Mouse (Mus musculus) CH12F3 (cell line): ENCODE results near the gene Rnf4.

Source experiments
- in situ Hi-C: fragments of 300-500 bp; cut with MboI; formaldehyde crosslinking; loops from 2 replicates; pipeline ENCODE4 v1.14.3; 2020; ENCODE audit warnings: low sequenced_read_pairs

Rnf4 gene

DNA sequence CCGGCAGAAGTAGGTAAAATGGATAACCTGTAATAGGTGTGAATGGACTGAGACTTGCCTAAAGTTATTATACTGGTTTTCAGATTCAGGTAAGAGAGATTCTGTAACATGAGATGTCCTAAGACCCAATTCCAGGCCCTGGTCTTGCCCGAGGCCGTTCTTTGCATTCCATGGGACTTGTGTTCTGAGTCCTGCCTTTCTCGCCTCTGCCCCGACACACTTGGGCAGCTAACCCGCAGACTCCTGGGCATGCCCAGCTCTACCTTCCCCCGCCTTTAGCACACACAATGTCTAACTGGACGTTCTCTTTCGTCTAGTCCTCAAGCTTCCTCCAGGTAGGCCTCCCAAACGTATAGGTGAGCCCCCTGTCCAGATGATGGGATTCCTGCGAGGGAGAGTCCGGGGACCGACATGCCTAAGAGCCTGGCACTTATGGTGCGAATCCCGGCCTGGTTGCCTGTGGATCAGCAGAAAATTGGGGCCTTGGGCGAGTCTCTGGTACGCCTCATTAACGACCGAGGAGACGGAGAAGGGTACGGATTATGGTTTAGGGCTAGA is 471 bp upstream of the Rnf4 start:
- in situ Hi-C loops = no loop called here

DNA sequence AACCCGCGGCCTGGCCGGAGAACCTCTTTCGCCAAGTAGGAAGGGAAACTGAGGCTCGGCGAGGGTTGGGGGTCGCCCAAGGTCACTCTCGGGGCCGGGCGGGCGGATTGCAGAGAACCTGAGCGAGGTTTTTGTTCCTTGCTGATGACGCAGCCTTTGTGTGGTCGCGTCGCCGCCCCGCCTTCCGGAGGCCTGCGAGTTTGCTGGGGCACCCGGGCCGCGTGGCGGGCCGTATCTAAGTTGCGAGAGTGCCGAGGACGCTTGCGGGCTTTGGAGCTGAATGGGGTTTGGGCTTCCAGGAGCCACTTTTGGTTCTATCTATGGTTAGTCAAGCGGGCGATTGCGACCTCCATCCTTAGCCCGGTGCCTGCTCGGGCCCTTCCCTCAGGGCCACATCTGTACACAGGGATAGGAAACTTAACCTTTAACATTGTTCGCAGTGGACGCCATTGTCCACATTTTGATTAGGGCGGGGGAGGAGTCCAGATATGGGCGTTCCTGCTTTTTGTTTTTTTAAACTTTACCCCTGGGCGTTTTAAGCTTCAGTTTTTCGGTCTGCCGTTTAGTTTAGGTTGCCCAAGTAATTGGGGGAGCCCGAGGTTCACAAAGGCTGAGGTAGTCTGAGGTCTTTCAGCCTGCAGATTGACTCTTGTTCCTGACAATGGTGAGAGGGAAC is 824 bp downstream of the Rnf4 start:
- in situ Hi-C loops = no loop called here

DNA sequence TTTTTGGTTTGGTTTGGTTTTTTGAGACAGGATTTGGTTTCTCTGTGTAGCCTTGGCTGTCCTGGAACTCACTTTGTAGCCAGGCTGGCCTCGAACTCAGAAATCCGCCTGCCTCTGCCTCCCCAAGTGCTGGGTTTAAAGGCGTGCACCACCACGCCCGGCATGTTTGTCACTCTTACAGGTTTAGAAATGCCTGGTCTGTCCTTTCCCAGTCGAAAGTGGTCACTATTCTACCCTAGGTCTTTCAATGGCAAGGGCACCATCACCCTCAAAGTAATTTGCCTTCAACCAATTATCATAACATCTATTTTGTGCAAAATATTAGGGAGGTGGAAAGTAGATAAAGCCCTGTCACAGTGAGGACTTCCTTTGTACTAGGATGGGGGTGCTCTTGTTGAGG is 4.2 kb downstream of the Rnf4 start:
- in situ Hi-C loops = no loop called here

DNA sequence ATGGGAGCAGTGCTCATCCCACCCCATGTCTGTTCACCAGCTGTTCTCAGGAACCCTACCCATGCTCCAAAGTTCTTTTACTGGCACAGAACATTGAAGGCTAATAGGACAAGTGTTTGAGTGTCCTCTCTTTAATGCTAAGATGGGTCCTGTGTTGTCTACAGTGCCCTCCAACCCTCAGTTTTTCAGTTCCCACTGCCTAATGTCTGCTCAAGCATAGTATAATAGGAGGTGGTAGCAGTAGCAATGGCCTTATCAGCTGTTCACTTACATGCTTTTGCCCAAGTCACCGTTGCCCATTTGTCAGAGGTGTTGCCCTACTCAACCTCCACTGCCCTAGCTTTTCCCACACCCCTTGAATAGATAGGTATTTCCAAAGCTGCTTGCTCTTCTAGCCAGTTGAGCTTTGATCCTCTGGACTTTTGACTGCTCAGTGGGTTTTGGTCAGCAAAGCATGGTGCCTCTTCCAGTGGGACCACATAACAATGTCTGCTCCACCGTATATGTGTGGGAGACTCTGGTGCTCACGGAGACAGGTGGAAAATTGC is 16.1 kb downstream of the Rnf4 start:
- in situ Hi-C loops = no loop called here

DNA sequence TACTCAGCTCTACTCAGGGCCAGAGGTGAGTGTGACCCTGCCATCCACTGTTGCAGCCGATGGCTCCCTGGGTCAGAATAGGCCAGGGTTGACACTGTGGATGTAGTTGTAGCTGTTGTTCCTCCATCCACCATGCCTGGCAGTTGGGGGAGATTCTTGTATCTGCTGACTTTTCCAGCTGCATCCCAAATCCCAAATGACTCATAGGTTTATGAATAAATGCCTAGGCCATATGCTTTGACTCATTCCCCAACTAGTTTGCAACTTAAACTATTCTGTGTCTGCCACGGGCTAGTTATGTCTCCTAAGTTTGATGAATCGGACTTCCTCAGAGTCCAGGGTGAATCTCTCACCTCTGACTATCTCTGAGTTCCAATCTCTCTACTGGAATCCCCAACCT is 24.2 kb downstream of the Rnf4 start:
- in situ Hi-C loops = no loop called here

DNA sequence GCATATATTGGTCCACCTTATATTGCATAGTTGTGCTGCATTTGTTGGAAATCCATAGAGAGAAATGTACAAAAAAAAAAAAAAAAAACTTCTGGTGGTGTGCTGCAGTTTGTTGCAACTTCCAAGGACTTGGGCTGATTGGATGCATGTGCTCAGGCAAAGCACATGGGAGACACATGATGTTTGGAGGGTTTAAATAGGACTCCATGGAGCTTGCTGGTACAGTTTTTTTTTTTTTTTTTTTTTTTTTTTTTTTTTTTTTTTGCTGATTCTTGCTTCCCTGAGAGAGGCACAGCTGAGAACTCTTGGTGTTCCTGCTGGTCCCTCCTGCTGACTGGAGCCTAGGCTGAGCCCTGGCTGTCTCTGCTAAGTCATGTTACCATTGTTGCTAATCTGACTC is 27.0 kb downstream of the Rnf4 start:
- in situ Hi-C loops = no loop called here

DNA sequence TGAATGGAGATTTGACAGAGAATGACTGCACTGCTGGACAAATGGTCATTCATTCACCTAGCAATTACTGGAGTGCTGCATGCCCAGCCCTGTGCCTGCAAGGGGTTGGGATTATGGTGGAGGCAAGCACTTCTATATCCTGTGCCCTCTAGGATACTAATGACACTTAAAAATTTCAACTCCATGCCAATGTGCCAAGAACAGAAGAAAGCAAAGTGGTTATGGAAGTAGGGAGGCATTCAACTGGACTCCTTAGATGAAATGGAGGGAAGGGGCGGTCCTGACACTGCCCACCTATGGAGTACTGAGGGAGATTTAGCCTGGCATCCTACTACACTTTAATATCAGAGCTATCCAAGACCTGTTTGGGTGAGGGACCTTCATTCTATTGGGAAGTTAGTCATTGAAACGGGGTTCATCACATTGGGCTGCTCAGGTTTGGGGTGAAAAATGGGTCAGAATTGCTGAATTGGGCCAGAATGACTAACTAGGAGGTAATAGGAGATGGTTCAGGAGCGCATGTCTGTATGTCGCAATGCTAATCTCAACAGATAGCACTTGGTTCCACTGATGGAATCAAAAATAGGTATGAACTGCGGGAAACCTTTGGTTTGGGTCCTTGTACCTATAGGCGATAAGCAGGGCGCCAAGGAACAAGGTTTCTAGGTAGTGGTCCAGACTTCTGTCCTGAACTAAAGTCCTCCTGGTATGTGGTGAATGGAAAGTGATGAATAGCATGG is 32.6 kb downstream of the Rnf4 start:
- in situ Hi-C loops = no loop called here

DNA sequence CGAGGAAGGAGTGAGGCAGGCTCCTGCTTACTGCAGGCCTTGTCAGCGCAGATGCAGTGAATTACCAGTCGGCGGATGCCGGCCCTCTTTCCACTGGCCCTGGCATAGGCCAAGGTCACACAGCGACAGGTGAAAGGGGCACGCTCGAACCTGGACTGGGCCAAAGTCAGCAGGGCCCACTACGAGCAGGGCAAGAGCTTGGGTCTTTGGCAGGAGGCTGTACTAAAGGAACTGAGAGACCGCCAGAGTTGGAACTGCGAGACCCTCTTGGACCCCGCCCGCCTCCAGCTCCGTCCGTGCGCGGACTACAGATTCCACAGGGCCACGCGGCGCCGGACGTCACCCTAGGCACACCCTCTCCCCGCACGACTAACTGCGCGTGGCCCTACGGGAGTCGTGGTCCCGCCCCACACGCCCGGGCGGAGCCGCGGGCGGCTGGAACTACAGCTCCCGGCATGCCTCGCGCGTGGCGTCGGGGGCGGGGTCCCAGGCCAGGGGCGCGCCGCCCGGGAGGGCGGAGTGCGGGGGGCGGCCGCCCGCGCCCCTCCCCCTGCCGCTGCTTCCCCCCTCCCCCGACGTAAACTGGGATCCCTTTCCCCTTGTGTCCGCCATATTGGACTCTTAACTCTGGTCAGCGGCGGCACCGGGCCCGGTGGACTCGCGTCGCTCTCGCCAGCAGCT is 33.4 kb downstream of the Rnf4 start, which contains the start of gene Fam193a:
Fam193a (plus strand) TSS at position 593 of the 681 bp plus-strand sequence.
- in situ Hi-C loops = no loop called here

DNA sequence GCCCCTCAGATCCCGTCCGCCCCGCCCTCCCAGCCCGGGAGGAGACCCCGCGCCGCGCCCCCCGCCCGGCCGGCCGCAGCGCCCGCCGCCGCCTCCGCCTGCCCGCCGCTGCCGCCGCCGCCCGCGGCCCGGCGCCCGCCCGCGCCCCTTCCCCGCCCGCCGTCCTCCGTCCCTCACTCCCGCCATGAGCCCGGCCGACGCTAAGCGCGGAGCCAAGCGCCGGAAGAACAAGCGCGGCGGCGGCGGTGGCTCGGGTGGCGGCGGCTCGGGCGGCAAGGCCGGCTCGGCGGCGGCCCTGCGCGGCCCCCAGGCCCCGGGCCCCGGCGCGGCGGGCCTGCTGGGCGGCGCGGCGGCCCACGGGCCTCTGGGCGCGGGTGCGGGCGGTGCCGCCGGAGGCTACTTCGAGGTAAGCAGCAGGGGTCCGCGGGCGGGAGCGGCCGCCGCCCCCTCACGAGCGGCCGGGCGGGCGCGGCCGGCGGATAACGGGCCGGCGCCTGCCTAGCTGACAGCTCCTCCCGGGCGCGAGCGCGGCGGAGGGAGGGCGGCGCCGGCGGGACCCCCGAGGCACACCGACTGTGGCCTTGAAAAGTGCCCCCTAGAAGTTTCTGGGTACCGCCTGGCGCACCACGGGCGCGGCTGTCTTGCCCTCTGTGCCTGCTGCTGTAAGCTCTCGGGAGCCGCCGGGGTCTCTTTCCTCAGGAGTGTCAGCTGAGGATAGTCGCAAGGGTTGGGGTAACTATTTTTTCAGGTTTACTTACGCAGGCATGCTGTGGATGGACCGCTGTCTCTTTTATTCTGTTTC is 34.1 kb downstream of the Rnf4 start:
- in situ Hi-C loops = no loop called here

DNA sequence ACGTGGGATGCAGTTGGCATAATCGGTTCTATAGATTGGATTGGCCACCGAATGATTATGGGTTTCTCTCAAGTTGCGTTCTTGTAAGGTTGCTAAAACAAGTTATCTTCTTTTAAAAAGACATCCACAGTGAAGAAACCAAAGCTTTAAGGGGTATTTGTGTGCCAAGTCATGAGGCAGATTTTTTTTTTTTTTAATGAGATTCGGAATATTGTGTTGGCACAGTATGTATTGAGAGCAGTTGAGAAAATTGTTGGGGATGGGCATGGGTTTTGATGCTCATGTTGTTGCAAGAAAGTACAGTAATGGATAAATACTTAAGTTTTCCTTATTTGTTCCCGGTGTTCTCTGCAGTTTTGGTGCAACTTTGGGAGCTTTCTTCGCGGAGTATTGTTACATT is 34.8 kb downstream of the Rnf4 start:
- in situ Hi-C loops = no loop called here

DNA sequence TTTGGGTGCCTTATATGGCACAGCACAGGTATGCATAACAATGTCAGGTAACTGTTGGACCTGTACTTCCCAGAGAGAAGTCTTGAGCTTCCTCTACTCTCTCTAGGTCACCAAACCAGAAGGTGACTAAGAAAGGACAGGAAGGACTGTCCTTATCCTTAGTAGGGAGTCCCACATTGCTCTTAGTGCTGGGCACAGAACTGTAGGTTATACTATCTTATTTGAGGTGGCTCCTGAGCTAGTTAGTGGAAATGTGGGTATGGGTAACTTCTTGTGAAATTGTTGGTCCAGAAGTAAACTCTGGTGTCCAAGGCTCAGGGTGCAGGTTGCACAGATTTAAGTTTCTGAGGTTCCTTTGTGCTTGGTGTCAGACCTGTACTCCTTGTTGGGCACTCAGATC is 36.1 kb downstream of the Rnf4 start:
- in situ Hi-C loops = no loop called here

DNA sequence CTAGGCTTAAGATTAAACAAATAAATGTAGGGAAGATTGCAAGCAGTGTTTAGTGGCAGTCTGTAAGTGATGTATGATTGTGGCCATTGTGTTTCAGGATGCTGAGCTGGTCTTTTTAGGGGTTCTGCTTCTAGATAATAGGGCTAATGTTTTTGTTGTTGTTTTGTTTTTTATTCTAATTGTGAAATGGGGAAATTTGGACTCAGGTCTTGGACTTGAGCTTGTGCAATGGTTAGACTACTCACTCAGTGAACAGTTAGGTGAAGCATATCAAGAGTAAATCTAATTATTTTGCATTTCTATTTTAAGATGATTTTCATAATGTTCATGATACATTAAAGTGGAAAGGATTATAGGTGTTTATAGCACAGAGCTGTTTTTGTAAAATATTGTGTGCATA is 36.5 kb downstream of the Rnf4 start:
- in situ Hi-C loops = no loop called here

DNA sequence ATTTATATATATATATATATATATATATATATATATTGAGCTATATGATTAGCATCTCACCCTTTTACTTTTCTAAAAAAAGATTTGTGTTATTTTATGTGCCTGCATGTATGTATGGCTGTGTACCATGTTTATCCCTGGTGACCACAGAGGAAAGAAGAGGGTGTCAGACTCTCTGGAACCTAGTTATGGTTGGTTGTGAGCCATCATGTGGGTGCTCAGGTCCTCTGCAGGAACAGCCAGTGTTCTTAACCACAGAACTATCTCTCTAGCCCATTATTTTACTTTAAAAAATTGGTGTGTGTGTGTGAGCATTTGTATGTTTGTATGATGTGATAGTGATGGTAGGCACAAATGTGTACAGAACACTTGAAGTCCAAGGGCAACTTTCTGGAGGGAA is 42.7 kb downstream of the Rnf4 start:
- in situ Hi-C loops = no loop called here

DNA sequence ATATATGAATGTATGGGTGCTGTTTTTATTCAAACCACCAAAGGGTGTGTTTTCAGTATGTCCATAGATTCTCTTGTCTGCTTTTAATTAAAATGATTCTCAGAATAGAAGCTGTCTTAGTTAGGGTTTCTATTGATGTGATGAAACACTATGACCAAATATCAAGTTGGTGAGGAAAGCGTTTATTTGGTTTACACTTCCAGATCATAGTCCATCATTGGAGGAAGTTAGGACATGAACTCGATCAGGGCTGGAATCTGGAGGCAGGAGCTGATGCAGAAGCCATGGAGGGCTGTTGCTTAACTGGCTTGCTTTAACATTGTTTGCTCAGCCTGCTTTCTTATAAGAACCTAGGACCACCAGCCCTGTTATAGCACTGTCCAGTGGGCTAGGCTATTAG is 45.6 kb downstream of the Rnf4 start:
- in situ Hi-C loops = no loop called here

DNA sequence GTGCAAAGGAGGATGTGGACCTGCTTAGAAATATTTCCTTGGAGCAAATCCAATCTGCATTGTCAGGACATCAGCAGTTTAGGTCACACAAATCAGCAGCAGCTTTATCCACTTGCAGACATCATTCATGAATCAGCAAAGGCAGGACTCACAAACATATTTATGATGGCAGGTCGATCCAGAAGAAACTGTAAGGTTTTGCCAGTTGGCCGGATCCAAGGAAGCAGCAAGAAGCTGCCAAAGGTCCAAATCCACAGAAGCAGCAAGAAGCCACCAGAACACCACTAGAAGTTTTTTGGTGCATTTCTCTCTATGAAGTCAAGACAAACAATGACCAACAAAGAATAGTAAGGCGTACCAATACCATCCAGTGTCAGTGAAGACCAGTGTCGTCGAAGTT is 49.5 kb downstream of the Rnf4 start:
- in situ Hi-C loops = no loop called here

DNA sequence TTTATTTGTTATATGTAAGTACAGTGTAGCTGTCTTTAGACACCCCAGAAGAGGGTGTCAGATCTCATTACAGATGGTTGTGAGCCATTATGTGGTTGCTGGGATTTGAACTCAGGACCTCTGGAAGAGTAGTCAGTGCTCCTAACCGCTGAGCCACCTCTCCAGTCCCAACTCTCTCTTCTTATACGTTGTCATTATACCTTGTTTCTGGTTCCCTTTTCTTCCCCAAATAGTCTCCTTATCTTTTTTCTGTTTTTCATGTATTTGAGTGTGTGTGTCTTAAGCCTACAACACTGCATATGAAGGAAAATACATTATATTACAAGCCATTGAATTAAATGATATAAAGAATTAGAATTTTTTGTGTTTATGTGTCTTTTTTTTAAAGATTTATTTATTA is 50.7 kb downstream of the Rnf4 start:
- in situ Hi-C loops = no loop called here

DNA sequence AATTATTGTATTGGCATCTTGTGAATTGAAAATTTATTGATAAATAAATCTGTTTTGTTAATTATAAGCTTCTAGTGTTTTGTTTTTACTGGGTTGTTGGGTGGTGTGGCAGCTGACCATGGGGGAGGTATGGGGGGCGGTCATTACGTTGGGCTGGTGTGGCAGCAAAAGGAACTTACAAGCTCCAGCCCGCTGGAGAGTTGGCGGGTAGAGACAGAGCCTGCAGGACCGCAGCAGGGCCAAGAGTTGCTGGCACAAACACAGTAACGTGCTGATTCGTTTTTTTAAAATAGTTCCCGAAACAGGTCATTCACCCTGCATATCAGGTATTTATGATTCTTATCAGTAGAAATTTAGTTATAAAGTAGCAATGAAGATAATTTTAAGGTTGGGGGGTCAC is 57.2 kb downstream of the Rnf4 start:
- in situ Hi-C loops = no loop called here

DNA sequence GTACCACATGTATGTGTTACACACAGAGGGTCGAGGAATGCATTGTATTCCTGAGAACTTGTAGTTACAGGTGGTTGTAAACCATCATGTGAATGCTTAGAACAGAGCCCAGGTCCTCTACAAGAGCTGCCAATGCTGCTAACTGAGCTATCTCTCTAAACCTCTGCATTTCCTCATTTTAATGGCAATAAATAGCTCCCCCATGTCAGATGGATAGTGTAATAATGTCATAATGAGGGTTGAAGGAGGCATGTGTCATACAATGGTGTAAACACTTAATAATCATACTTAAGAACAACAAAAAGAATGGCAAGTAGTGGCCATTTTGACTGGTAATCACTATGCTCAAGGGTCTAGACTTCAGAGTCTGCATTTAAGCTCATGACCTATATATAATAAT is 59.3 kb downstream of the Rnf4 start:
- in situ Hi-C loops = no loop called here

DNA sequence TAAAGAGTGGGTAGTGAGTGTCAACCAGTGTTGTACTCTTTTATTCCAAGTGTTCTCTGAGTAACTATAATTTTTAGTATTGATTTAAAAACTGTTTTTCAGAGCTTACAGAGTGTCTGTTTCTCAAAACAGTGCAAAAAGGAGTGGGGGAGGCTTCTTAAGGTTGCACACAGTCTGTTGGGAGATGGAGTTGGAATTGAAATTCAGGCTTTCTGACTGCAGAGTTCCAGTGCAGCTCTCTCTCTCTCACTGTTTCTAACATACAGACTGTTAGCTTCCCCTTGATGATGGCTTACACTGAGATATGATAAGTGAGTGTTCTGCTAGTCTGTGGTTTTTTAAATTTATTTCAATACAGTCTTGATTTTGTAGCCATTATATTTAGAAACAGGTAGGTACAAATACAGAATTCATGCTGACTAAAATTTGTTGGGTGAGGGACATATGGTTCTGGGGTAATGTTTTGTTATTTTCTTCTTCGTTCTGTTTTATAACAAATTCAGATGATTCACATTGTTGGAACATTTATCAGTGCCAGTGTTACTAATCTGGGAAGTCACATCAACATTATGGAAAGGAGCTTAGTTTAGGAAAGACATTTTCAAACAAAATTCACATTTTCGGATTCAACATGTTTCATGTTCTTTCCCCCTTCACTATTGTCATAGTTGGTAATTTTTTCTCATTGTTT is 59.9 kb downstream of the Rnf4 start:
- in situ Hi-C loops = no loop called here

DNA sequence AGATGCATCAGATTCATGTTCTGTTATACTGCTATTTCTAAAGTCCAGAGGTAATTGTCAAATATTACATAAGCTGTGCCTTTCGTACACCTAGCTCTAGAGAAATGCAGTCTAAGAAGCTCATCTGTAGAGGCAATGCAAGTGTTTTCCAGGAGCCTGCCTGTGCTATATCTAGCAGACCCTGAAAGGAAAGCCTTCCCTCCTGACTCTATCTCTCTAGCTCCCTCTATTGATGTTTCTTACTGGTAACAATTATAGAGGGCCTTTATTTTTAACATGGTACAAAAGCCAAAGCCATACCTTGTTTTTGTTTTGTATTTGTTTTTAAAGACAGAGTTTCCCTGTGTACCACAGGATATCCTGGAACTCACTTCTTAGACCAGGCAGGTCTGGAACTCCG is 61.8 kb downstream of the Rnf4 start:
- in situ Hi-C loops = no loop called here
